Mouse (Mus musculus): ENCODE measurements around the gene Nupl1.

GRCm38 (mm10) chr14:60176891-60177613 is 74.2 kb downstream of the Nupl1 start:
- no peak for TF ChIP-seq CTCF (conservative IDR thresholded peaks at IDR 0.05; ENCODE audit: low read length)
- TF ChIP-seq POU5F1 (IDR thresholded peaks at IDR 0.05; ENCODE audit: borderline replicate concordance, low read length), result no peak
- TF ChIP-seq NANOG (IDR thresholded peaks at IDR 0.05; ENCODE audit: borderline replicate concordance, low read length), result no peak

All from E14TG2a.4 (cell line).